Mouse (Mus musculus): ENCODE results near the gene Gm45062.

- no peak for TF ChIP-seq CTCF (IDR thresholded peaks at IDR 0.05; ENCODE audit: low read depth)
- TF ChIP-seq EP300 (IDR thresholded peaks at IDR 0.05; ENCODE audit: low read depth) = peak; percentile 22
Observed at GRCm38 (mm10) chr6:8488249-8488648, 229.0 kb downstream of the Gm45062 start.
